Mouse (Mus musculus) megakaryocyte, adult 5-6 weeks (primary cell): Measurements from ENCODE around the gene Snx3. TPM values are rescaled to one million over a fixed set of nuclear protein-coding genes. Genes with fewer than 3 reads are reported as not detected.

ENCODE experiments used
- ATAC-seq: 2 replicates; pipeline ENCODE4 v1.8.0; 2016; ENCODE audit warnings: mild to moderate bottlenecking, inconsistent platforms; ENCODE audit not compliant: poor library complexity, severe bottlenecking
- total RNA-seq, 2 experiments: library from RNA; stranded (forward) in 1 of 2; stranded (reverse) in 1 of 2; fragments of 153-499, 151-499 nt in 1 of 2; fragments of 221-1000, 200-1000 nt in 1 of 2; gene quantifications; 2 replicates each; pipeline versions ENCODE4 v1.2.3 to v1.2.4; 2015 to 2017

Snx3 gene
- total RNA-seq (2015), result 281 and 289 TPM in 2 replicates
- 107 and 130 TPM in 2 replicates for total RNA-seq (2017)

DNA sequence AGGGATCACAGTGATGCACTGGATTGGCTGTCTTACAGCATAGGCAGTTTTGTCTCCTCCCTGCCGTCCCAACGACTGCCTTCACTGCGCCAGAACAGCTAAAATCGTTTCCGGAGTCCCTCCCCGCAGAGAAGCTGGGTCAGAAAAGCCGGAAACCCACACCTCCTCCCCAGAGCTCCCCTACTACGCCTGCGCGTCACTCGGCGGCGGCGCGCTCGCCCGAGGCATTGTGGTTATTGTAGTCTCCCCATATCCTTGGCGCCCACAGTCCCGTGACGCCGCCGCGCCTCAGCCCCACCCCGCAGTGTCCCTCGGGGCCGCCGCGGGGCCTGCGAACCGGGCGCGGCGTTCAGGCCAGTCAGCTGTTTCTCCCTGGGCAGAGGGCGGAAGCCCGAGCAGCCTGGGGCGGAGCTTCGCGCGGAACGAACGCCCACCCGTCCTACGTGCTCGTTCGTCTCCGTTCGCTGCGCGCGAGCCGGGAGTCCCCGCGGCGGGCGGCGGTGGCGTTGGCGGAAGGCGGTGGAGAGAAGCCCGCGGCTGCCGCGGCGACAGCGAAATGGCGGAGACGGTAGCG is at the start of gene Snx3:
Gene Snx3 (plus strand): TSS at position 256 of the 574 bp plus-strand sequence.
- ATAC-seq, result peak; percentile 90

DNA sequence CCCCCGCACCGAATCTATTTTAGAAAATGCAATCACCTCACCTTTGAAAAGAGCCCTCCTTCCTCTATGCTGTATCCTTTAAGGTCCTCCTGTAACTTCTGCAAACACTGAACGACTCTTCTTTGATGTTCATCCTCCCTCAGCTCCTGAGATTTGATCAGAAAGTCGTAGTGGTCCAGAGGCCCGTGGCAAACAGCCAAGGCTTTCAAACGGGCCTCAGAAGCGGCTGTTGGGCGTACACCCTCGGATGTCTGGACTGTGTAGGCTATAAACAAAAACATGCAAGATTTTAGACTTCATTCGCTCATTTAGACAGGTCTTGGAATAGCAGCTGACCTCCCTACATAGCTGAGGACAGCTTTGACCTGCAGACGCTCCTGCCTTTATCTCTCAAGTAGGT is 47.6 kb upstream of the Snx3 start:
- no peak for ATAC-seq

DNA sequence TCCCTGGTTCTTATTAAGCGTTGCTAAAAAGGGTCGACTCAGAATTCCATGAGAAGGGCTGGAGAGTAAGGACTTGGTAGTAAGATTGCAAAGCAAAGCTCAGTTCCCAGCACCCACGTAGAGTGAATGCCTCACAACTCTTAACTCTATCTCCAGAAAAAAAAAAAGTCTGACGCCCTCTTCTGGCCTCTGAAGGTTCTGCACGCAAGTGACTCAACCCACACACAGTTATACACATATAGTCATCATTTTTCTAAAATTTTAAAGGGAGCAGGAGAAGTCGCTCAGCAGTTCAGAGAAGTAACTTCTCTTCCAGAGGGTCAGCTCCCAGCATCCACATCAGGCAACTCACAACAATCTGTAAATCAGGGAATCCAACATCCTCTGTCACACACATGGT is 47.1 kb upstream of the Snx3 start:
- ATAC-seq, result no peak

DNA sequence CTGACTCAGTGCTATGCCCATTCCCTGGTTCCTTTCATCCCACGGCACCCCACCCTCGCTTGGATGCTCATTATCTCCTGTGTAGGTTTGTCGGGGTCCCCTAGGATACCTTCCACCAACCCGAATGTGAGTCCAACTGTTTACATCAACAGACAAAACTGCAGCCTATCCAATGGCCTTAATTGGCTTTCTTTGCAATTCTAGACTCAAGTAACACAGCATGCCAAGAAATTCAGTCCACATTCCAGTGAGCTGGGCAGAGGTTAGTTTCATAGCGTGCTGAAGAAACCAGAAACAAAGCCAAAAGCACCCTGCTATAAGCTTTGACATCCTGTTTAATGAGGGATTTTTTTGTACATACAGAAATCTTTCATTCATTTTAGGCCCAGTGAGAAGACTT is 45.8 kb upstream of the Snx3 start:
- no peak for ATAC-seq

DNA sequence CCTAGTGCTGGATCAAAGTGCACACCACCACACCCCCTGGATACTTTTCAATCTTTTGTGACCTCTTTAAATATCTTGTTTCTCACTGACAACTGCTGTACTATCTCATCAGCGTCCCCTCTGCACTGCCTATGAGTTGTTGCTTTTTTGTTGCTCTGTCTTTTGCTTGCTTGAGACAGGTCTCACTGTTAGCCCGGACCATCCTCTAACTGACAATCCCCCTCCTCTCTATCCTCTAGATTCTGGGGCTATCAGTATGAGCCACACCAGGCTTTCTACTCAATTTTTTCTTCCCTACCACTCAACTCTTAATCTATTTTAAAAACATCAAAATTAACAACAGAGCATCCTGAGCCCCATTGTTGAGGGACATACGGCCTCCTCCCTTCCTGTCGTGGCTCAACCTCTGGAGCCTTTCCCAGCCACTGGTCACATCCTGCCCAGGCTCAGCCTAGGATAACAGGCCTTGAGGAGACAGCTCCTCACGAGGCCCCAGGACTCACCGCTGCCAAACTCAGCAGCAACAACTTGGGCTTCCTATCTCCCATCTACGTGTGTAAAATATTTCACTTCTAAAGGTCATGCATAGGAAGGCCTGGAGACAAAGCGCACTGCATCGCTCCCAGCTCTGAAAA is 44.2 kb upstream of the Snx3 start:
- no peak for ATAC-seq

DNA sequence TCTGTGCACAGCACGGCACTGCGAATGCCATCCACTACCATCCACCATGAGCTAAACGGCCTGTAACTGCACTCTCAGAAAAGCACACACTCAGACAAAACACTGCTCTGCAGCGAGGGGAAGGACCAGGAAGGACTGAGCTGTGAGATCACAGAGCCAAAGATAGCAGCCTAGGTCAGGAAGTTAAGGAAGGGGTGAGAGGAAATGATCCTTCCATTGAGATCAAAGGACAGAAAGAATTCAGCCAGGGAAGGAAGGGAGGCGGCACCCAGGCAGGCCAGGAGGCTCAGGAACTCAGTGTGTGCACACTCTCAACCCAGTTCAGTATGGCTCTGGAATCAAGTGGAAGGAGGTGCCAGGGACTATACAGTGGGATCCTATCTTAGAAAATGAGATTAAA is 37.6 kb upstream of the Snx3 start:
- no peak for ATAC-seq

DNA sequence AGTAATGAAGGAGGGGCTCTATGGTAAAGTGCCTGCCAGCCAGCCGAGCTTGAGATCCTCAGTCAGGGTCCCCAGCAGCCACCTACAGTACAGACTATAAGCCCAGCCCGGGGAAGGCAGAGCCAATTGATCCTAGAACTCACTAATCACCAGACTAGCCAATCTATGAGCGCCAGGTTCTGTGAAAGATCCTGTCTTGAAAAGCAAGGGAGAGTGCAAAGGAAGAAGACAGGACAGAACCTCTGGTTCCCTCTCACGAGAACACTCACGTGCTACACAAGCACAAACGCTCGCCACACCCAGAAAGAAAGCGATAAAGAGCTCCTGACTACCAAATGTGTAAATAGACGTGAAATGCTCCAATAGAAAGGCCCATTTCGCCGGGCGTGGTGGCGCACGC is 37.0 kb upstream of the Snx3 start:
- ATAC-seq, result no peak

DNA sequence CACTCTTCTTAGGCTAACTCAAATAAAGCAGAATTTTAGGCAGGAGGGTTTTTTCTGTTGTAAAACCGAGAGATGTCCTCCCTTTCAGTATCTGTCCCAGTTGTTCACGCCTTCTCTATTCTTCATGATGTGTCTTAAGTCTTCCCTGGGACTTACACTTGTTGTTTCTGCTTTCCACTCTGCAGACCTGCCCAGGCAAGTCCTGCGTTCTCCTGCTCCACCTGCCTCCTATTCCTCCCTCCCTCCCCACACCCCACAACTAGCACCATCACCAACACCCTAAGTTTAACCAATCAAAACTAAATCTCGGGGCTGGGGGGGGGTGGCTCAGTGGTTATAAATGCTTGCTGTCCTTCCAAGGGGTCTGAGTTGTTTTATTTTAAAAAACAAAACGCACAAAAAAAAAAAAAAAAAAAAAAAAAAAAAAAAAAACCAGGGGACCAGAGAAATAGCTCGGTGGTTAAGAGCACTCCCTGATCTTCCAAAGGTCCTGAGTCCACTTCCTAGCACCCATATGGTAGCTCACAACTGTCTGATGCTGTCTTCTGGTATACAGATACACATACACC is 26.8 kb upstream of the Snx3 start:
- no peak for ATAC-seq

DNA sequence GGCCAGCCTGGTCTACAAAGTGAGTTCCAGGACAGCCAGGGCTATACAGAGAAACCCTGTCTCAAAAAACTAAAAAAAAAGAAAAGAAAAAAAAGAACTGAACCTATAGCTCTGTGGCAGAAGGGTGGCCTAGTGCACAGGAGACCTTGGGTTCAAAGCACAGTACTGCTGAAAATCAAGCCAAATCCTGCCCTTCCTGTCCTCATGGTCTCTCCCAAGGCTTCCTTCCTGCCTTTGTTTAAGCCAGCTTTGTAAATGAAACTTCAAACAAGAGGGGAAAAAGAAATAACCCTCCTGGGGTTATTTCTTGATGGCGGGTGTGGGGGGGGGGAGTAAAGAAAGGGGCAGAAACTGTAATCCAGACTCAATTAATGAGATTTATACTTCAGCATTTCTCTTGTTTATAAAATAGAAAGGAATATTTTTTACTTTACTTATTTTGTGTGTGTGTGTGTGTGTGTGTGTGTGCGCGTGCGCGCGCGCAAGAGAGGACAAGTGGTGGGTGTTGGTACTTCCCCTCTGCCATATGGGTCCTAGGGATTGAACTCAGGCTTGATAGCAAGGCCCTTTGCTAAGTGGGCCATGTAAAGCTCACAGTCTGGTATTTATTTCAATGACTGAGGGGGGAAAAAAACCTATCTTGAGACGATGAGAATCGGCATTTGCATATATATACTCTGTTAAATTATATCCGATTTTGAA is 24.9 kb upstream of the Snx3 start:
- ATAC-seq, result no peak

DNA sequence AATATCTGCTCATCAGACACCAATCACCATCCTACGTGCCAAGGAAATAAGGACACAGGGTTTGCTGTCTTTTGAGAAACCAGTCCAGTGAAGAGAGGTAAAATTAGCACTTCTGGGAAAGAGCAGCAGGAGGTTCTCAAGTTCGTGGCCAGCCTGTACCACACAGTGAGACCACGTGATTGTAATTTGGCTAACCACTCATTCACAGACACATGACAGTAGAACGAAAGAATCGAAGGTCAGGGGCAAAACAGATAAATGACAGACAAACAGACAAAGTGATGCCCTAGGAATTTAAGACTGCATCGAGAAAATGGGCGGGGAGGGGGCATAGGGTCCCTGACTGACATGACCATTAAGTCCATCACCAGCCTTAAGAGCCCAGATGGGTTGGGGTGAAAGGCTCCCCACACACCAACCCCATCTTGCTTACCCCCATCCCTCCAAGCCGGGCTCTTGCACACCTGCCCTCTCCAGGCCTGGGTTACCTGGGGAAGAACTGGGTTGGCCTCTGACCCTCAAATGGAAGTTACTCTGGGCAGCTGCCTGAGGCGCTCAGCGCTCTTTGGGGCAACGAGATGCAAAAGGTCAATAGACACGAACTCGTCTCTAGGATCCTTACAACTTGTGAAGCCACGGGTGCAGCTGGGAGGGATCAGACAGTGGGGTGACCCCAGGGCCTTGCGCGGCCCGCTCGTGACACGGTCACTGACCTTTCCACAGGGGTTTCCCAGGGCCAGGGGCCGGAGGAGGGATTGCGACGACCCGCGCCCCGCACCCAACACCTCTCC is 24.1 kb upstream of the Snx3 start:
- no peak; the same call in 1 of the 2 replicates for ATAC-seq

DNA sequence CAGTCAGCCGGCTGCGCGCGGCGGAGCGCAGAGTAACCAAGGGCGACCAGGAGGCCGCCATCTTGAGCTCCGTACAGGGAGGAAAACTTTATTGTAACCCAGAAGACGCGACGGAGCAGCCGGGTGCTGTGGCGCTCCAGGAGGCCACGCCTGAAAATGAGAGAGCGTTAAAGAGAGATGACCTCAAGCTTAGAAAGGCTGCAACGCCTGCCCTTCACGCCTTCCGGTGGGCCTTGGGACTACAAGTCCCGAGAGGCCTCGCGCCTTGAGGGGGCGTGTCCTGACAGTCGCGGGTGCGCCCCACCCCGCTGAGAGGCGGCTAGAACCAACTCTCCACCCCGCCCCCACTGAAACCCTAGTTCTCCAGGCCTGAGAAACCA is 23.5 kb upstream of the Snx3 start, which contains the start of gene Afg1l:
Gene Afg1l (minus strand): TSS at position 225 of the 380 bp plus-strand sequence.
- peak; percentile 99 for ATAC-seq

DNA sequence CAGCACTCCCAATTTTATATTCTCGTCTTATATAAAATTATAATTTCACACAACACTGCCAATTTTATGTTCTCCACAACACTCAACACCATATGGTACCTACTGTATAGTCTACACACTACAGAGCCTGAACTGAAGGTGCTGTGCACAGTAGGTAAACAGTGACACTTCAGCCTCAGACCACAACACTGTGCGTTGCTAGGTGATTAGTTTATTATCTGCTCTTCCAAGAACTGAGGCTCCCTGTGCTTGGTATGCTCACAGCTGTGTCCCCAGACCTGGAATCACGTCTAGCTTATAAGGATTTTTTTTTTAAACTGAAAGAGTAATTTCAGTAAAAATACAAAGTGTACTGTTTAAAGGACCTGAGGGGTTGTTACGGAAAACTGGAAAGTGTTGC is 21.1 kb upstream of the Snx3 start:
- ATAC-seq, result no peak

DNA sequence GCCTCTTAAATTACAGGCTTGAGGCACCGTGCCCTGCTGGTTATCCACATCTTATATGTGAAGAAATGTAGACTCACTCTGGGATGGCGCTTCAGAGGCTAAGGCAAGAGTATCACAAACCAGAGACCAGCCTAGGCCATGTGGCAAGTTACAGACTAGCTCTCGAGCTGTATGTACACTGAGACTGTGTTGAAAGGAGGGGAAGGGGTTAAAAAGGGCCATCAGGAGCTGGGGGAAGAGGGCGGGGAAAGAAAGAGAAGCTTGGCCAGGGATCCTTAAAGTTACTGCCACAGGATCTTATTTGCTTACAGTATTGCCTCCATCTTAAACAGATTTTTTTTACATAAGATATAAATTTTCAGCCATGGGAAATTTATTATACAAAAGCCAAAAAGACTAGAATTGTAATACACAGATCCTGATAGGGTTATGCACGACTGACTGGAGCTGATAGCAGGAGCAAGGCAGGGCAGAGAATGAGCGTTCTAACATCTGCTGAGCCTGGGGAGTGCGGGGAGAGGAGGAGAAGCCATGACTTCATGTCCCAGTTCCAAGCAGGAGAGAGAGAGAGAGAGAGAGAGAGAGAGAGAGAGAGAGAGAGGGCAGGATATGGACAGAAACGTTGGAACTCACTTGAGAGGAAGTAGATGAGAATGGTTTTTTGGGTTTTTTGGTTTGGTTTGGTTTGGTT is 13.1 kb upstream of the Snx3 start:
- no peak for ATAC-seq

DNA sequence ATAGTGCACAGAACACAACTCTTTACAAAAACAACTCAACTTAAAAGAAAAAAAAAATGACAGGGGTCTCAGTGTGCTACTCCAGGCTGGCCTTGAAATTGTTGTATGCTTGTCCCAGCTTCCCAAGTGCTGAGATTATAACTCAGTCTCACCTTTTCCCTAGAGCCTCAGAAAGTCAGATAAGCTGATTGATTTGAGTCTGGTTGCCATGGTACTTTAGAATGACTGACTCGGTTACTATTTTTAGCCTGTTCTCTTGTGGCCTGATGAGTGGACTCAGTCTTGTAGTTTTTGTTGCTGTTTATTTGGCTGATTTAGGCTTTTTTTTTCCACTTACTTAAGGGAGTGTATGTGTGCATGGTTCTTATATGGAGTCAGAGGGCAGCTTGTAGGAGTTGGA is 10.7 kb upstream of the Snx3 start:
- ATAC-seq, result no peak

DNA sequence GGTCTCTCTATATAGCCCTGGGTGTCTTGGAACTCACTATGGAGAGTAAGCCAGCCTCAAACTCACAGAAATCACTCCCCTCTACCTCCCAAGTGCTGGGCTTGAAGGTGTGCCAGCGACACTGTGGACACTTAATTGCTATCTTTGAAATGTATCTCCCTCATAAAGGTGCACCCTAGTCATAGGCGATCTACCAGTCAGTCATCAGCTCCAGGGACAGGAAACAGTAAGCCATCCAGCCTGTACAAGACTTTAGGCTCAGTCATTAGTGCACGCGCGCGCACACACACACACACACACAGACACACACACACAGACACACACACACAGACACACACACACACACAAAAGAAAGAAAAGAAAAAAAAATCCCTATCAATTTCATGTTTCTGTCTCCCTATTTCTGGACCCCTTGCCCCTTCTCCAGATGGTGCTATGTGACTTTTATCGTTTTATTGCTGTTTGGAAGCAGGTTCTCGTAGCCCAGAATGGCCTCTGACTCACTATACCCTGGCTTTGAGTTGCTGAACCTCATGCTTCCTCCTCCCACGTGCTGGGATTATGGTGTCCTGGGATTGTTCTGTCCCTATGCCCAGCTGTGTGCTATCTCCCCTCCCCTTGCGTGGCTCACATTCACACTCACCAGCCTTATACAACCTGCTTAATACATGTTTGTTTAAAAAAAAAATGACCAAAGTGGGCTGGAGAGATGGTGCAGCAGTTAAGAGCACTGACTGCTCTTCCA is 9.6 kb upstream of the Snx3 start:
- ATAC-seq, result no peak

DNA sequence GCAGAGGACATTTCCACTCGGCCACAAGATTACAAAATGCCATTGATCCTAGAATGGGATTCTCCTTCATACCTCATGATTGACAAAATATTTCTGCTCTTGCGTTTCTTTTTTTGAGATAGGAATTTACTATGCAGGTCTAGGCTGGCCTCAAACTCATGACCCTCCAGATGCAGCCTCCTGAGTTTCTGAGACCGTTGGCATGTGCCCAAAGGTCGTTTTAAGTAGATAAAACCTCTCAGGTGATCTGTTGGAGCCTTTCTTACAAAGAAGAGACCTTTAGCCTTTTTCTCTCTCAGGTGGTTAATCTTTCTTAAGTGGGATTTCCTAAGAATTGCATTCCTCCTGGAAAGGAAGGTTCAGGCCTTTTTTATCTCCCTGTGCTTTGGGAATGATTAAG is 8.8 kb upstream of the Snx3 start:
- no peak for ATAC-seq

DNA sequence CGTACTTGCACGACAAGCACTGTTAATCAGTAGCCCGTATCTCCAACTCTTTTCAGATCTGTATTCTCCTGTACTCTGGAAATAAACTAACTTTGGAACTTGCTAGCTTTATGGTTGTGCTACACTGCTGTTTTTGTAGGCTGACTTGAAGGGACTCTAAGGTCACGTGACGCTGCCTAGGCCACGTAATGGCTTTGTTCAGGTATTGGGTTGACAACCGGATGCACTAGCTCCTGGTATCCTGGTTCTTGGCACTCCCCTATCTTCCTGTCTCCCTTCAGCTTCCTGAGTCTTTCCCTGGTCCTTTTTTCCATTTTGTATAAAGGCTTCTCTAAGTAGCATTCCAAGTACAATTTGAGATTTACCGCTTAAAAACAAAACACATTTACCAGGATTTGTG is 1.2 kb upstream of the Snx3 start:
- ATAC-seq, result no peak

DNA sequence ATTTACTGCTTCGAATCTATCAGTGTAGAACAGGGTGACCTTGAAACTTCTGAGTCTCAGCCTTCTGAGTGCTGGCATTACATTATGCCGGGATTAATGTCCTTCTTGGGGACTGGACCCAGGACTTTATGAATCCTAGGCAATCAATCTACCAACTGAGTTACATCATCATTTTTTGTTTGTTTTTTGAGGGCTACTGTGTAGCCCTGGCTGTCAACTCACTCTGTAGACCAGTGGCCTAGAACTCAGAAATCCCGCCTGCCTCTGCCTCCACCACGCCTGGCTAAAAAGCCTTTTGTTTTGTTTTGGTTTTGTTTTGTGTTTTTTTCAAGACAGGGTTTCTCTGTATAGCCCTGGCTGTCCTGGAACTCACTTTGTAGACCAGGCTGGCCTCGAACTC is 669 bp upstream of the Snx3 start:
- ATAC-seq, result no peak

DNA sequence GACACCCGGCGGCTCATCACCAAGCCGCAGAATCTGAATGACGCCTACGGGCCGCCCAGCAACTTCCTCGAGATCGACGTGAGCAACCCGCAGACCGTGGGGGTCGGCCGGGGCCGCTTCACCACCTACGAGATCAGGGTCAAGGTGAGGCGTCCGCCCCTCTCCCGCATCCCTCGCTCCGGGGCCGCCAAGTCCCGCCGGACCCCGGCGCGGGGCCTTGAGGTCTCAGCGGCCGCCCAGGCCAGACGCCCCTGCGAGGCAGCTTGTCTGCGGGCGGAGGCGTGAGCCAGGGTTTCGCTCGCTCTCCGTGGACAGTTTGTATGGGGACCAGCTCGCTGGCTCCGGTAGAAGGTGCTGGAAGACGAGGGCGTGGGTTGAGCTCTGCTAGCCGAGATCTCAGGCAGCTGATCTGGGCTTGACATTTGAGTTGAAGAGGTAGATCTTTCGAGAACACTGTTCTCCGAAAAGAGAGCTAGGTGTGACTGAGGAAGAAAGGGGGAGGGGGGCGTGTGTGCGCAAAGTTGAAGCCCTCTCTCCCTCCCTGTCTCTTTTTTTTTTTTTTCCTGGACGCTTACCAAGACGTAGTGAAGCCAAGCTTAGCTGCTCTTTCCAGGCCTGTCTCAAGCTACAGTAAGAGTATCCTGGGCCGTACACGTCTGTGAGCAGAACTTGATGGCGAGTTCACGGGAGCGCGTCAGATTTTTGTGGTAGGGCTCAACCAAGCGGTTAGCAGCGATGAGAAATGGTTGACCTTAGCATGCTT is 700 bp downstream of the Snx3 start:
- peak; percentile 14 for ATAC-seq
